Mouse (Mus musculus): Measurements from ENCODE around the gene Jag1.

Jag1 gene

GRCm38 (mm10) chr2:137116025-137116674 lies at the start of gene Jag1:
Jag1 (minus strand) TSS chr2:137116644.
- peak; percentile 71 for DNase-seq (ENCODE audit: extremely low spot score)

- no peak for DNase-seq (ENCODE audit: extremely low spot score)
Measured at GRCm38 (mm10) chr2:137156018-137156417, 39.6 kb upstream of the Jag1 start.

- no peak for DNase-seq (ENCODE audit: extremely low spot score)
Measured at GRCm38 (mm10) chr2:137153825-137154224, 37.4 kb upstream of the Jag1 start.

GRCm38 (mm10) chr2:137153172-137153667 lies 36.8 kb upstream of the Jag1 start:
- peak; percentile 17 for DNase-seq (ENCODE audit: extremely low spot score)

- DNase-seq (ENCODE audit: extremely low spot score): no peak
Measured at GRCm38 (mm10) chr2:137150953-137151352, 34.5 kb upstream of the Jag1 start.

- no peak for DNase-seq (ENCODE audit: extremely low spot score)
Measured at GRCm38 (mm10) chr2:137146938-137147666, 30.7 kb upstream of the Jag1 start.

GRCm38 (mm10) chr2:137138063-137138462 lies 21.6 kb upstream of the Jag1 start:
- no peak for DNase-seq (ENCODE audit: extremely low spot score)

GRCm38 (mm10) chr2:137134035-137134434 lies 17.6 kb upstream of the Jag1 start:
- DNase-seq (ENCODE audit: extremely low spot score): no peak

- no peak for DNase-seq (ENCODE audit: extremely low spot score)
Measured at GRCm38 (mm10) chr2:137124861-137125260, 8.4 kb upstream of the Jag1 start.

- DNase-seq (ENCODE audit: extremely low spot score): peak; percentile 92
Measured at GRCm38 (mm10) chr2:137117321-137117690, 862 bp upstream of the Jag1 start.

- peak; percentile 96 for DNase-seq (ENCODE audit: extremely low spot score)
Measured at GRCm38 (mm10) chr2:137116675-137117320, 354 bp upstream of the Jag1 start.

GRCm38 (mm10) chr2:137115241-137116024 lies 1.0 kb downstream of the Jag1 start:
- peak; percentile 54 for DNase-seq (ENCODE audit: extremely low spot score)

GRCm38 (mm10) chr2:137114248-137115096 lies 2.0 kb downstream of the Jag1 start:
- DNase-seq (ENCODE audit: extremely low spot score): peak; percentile 84

GRCm38 (mm10) chr2:137113288-137114061 lies 3.0 kb downstream of the Jag1 start:
- DNase-seq (ENCODE audit: extremely low spot score): no peak

GRCm38 (mm10) chr2:137110214-137110898 lies 6.1 kb downstream of the Jag1 start:
- no peak for DNase-seq (ENCODE audit: extremely low spot score)

GRCm38 (mm10) chr2:137109321-137110213 lies 6.9 kb downstream of the Jag1 start:
- no peak for DNase-seq (ENCODE audit: extremely low spot score)

- DNase-seq (ENCODE audit: extremely low spot score): no peak
Measured at GRCm38 (mm10) chr2:137107946-137108345, 8.5 kb downstream of the Jag1 start.

GRCm38 (mm10) chr2:137107203-137107602 lies 9.2 kb downstream of the Jag1 start:
- no peak for DNase-seq (ENCODE audit: extremely low spot score)

- DNase-seq (ENCODE audit: extremely low spot score): no peak
Measured at GRCm38 (mm10) chr2:137101074-137101473, 15.4 kb downstream of the Jag1 start.
